Mouse (Mus musculus) liver, embryonic 16.5 days (tissue): ENCODE data around the gene Lbp. TPM values are rescaled to one million over a fixed set of nuclear protein-coding genes. Genes with fewer than 3 reads are reported as not detected.

Experiments
- ATAC-seq: fragments of 200-750 bp; cut with Nextera tagmentation; 2 replicates; pipeline ENCODE4 v1.8.0; 2017; ENCODE audit warnings: low read depth, mild to moderate bottlenecking, moderate number of reproducible peaks, moderate library complexity
- H3K27ac ChIP-seq: fragments of 300-500 bp; sonication (generic); 2 replicates; pipeline ENCODE4 v1.5.1; 2014; ENCODE audit warnings: mild to moderate bottlenecking, low read length
- H3K27me3 ChIP-seq: fragments of 300-500 bp; sonication (generic); 2 replicates; pipeline ENCODE4 v1.6.1; 2014; ENCODE audit warnings: low read depth, low read length, mixed read lengths; ENCODE audit not compliant: control insufficient read depth, insufficient read depth
- H3K36me3 ChIP-seq: fragments of 300-500 bp; sonication (generic); 2 replicates; pipeline ENCODE4 v1.6.1; 2014; ENCODE audit warnings: mild to moderate bottlenecking; ENCODE audit not compliant: control insufficient read depth, insufficient read depth
- H3K4me1 ChIP-seq: fragments of 300-500 bp; sonication (generic); 2 replicates; pipeline ENCODE4 v1.6.1; 2014; ENCODE audit warnings: low read depth, low read length, mixed read lengths; ENCODE audit not compliant: control insufficient read depth
- H3K4me2 ChIP-seq: fragments of 300-500 bp; sonication (generic); 2 replicates; pipeline ENCODE4 v1.6.1; 2014; ENCODE audit warnings: low read depth, low read length, mixed read lengths
- H3K4me3 ChIP-seq: fragments of 300-500 bp; sonication (generic); 2 replicates; pipeline ENCODE4 v1.5.1; 2014; ENCODE audit warnings: low read depth, mild to moderate bottlenecking, low read length
- H3K9ac ChIP-seq: fragments of 300-500 bp; sonication (generic); 2 replicates; pipeline ENCODE4 v1.6.1; 2014; ENCODE audit warnings: low read depth, low read length
- H3K9me3 ChIP-seq: fragments of 300-500 bp; sonication (generic); replicated peaks from 2 replicates; pipeline ENCODE4 v1.6.1; 2016; ENCODE audit warnings: low read length; ENCODE audit not compliant: control insufficient read depth
- WGBS: fragments of 180-500 bp; shearing (Covaris S2); extraction: QIAGEN DNeasy Blood & Tissue Kit; methylation state at CpG from one replicate; pipeline ENCODE4 v1.1.7; 2014; ENCODE audit not compliant: insufficient replicate concordance; 5-methylcytosine and 5-hydroxymethylcytosine counted together
- polyA plus RNA-seq: library from polyadenylated mRNA; unstranded; fragments of >200 nt; fragmentation: Nextera tagmentation; extraction: Ambion mirVana; gene quantifications from 2 replicates; pipeline ENCODE4 v1.2.1, GENCODE M21; 2015

Gene Lbp
- polyA plus RNA-seq, 1 experiment from 2014 or later: 69.9 TPM

GRCm38 (mm10) chr2:158361678-158362320 lies 55.5 kb downstream of the Lbp start:
- Histone ChIP-seq H3K27ac (peak overlapping the region; percentile 25; the same call in 1 of the 2 replicates), H3K27me3 (no peaks in the 10 kb centered on the region), H3K4me1 (peaks cover 24% of the 10 kb centered on the region), H3K4me3 (peak overlapping the region; percentile 68), H3K9ac (no peak overlapping the region), H3K9me3 (no peaks in the 10 kb centered on the region), H3K36me3 (peaks cover 15% of the 10 kb centered on the region), H3K4me2 (peak overlapping the region; percentile 68)
- WGBS: 33% methylated on average over 8 of the region's 8 CpGs
- 0 out of 2 replicates have a peak, but pooled peaks have one; percentile 40 for ATAC-seq

GRCm38 (mm10) chr2:158364175-158364574 lies 57.9 kb downstream of the Lbp start:
- no peak for ATAC-seq
- no peak overlapping the region for H3K4me2 ChIP-seq
- H3K9ac ChIP-seq: no peak overlapping the region
- no peak overlapping the region for H3K4me3 ChIP-seq
- H3K36me3 ChIP-seq: peaks cover under 1% of the 10 kb centered on the region; the same call in 1 of the 2 replicates
- H3K27me3 ChIP-seq: no peaks in the 10 kb centered on the region
- H3K4me1 ChIP-seq: peaks cover 17% of the 10 kb centered on the region
- H3K9me3 ChIP-seq: no peaks in the 10 kb centered on the region
- WGBS: 69% methylated on average over 4 of the region's 4 CpGs
- H3K27ac ChIP-seq: no peak overlapping the region

GRCm38 (mm10) chr2:158365099-158365850 lies 59.0 kb downstream of the Lbp start:
- H3K27ac ChIP-seq: no peak overlapping the region

GRCm38 (mm10) chr2:158367654-158368053 lies 61.4 kb downstream of the Lbp start:
- no peak overlapping the region for H3K4me3 ChIP-seq
- H3K36me3 ChIP-seq: no peaks in the 10 kb centered on the region
- no peak overlapping the region for H3K4me2 ChIP-seq
- H3K4me1 ChIP-seq: no peaks in the 10 kb centered on the region
- no peak overlapping the region for H3K27ac ChIP-seq
- no peak for ATAC-seq
- H3K9me3 ChIP-seq: no peaks in the 10 kb centered on the region
- H3K27me3 ChIP-seq: no peaks in the 10 kb centered on the region
- WGBS: 34% methylated on average over 5 of the region's 5 CpGs
- H3K9ac ChIP-seq: no peak overlapping the region

More at GRCm38 (mm10) chr2:158365099-158365850, 59.0 kb downstream of the Lbp start:
- Histone ChIP-seq H3K9ac (no peak overlapping the region), H3K4me3 (no peak overlapping the region), H3K9me3 (no peaks in the 10 kb centered on the region), H3K27me3 (no peaks in the 10 kb centered on the region), H3K4me2 (no peak overlapping the region), H3K4me1 (peaks cover 7% of the 10 kb centered on the region), H3K36me3 (no peaks in the 10 kb centered on the region)
- 69% methylated on average over 12 of the region's 12 CpGs for WGBS
- no peak for ATAC-seq

GRCm38 (mm10) chr2:158368313-158368712 lies 62.0 kb downstream of the Lbp start:
- 80% methylated on average over 8 of the region's 8 CpGs for WGBS

GRCm38 (mm10) chr2:158369474-158370172 lies 63.3 kb downstream of the Lbp start:
- Histone ChIP-seq H3K4me2 (no peak overlapping the region), H3K36me3 (no peaks in the 10 kb centered on the region), H3K27me3 (peaks cover 6% of the 10 kb centered on the region; the same call in 1 of the 2 replicates), H3K27ac (no peak overlapping the region), H3K4me3 (no peak overlapping the region), H3K4me1 (no peaks in the 10 kb centered on the region), H3K9me3 (no peaks in the 10 kb centered on the region), H3K9ac (no peak overlapping the region)
- no peak for ATAC-seq
- WGBS: 56% methylated on average over 3 of the region's 3 CpGs

More at GRCm38 (mm10) chr2:158368313-158368712, 62.0 kb downstream of the Lbp start:
- Histone ChIP-seq H3K27me3 (no peaks in the 10 kb centered on the region), H3K4me3 (no peak overlapping the region), H3K4me1 (no peaks in the 10 kb centered on the region), H3K4me2 (no peak overlapping the region), H3K9me3 (no peaks in the 10 kb centered on the region), H3K9ac (no peak overlapping the region), H3K36me3 (no peaks in the 10 kb centered on the region), H3K27ac (no peak overlapping the region)
- ATAC-seq: no peak

GRCm38 (mm10) chr2:158370173-158370550 lies 63.9 kb downstream of the Lbp start:
- no peaks in the 10 kb centered on the region for H3K9me3 ChIP-seq
- H3K4me2 ChIP-seq: no peak overlapping the region
- no peak overlapping the region for H3K9ac ChIP-seq
- no peaks in the 10 kb centered on the region for H3K36me3 ChIP-seq
- peaks cover 8% of the 10 kb centered on the region for H3K27me3 ChIP-seq
- H3K4me1 ChIP-seq: no peaks in the 10 kb centered on the region
- no peak overlapping the region for H3K4me3 ChIP-seq
- 46% methylated on average over 5 of the region's 5 CpGs for WGBS
- ATAC-seq: no peak
- no peak overlapping the region for H3K27ac ChIP-seq

GRCm38 (mm10) chr2:158373061-158373460 lies 66.8 kb downstream of the Lbp start:
- H3K9me3 ChIP-seq: no peaks in the 10 kb centered on the region
- peak; percentile 74 for ATAC-seq
- H3K27me3 ChIP-seq: peaks cover 23% of the 10 kb centered on the region
- no peaks in the 10 kb centered on the region for H3K4me1 ChIP-seq
- WGBS: 40% methylated on average over 5 of the region's 5 CpGs
- no peak overlapping the region for H3K4me2 ChIP-seq
- H3K27ac ChIP-seq: no peak overlapping the region
- no peak overlapping the region for H3K9ac ChIP-seq
- no peaks in the 10 kb centered on the region for H3K36me3 ChIP-seq
- no peak overlapping the region for H3K4me3 ChIP-seq
